Mouse (Mus musculus) limb, embryonic 15.5 days (tissue): ENCODE data around the gene Ifi202b. TPM values are rescaled to one million over a fixed set of nuclear protein-coding genes. Genes with fewer than 3 reads are reported as not detected.
A peak's percentile ranks its signal among the peaks of the same experiment; 100 is the strongest.
"Not testable (repeated sequence)": the region's sequence is repeated elsewhere in the genome, so short reads cannot be mapped to it uniquely, and the experiment has no call there.

Source experiments
- ATAC-seq: fragments of 200-750 bp; cut with Nextera tagmentation; 2 replicates; pipeline ENCODE4 v1.8.0; 2017; ENCODE audit warnings: low read depth, moderate TSS enrichment; ENCODE audit not compliant: insufficient number of reproducible peaks, low FRiP score, low TSS enrichment
- H3K27ac ChIP-seq: fragments of 300-500 bp; sonication (generic); 2 replicates; pipeline ENCODE4 v1.5.1; 2015; ENCODE audit warnings: moderate library complexity, mild to moderate bottlenecking, inconsistent platforms
- H3K27me3 ChIP-seq: fragments of 300-500 bp; sonication (generic); 2 replicates; pipeline ENCODE4 v1.6.1; 2015; ENCODE audit warnings: inconsistent platforms
- H3K36me3 ChIP-seq: fragments of 300-500 bp; sonication (generic); 2 replicates; pipeline ENCODE4 v1.6.1; 2015; ENCODE audit warnings: inconsistent platforms
- H3K4me1 ChIP-seq: fragments of 300-500 bp; sonication (generic); 2 replicates; pipeline ENCODE4 v1.6.1; 2015; ENCODE audit warnings: inconsistent platforms
- H3K4me2 ChIP-seq: fragments of 300-500 bp; sonication (generic); 2 replicates; pipeline ENCODE4 v1.6.1; 2015; ENCODE audit warnings: mild to moderate bottlenecking, inconsistent platforms
- H3K4me3 ChIP-seq: fragments of 300-500 bp; sonication (generic); 2 replicates; pipeline ENCODE4 v1.5.1; 2015; ENCODE audit warnings: mild to moderate bottlenecking, inconsistent platforms
- H3K9ac ChIP-seq: fragments of 300-500 bp; sonication (generic); 2 replicates; pipeline ENCODE4 v1.6.1; 2015; ENCODE audit warnings: inconsistent platforms
- H3K9me3 ChIP-seq: fragments of 300-500 bp; sonication (generic); 2 replicates; pipeline ENCODE4 v1.6.1; 2016; ENCODE audit warnings: inconsistent platforms
- WGBS: fragments of 180-500 bp; shearing (Covaris S2); methylation state at CpG from one replicate; pipeline ENCODE4 v1.1.7; 2015; 5-methylcytosine and 5-hydroxymethylcytosine counted together
- polyA plus RNA-seq: library from polyadenylated mRNA; unstranded; fragments of >200 nt; fragmentation: Nextera tagmentation; extraction: Ambion mirVana; gene quantifications from 2 replicates; pipeline ENCODE4 v1.2.1, GENCODE M21; 2015

Ifi202b gene
- 3.0 and 4.4 TPM in 2 replicates for polyA plus RNA-seq

DNA sequence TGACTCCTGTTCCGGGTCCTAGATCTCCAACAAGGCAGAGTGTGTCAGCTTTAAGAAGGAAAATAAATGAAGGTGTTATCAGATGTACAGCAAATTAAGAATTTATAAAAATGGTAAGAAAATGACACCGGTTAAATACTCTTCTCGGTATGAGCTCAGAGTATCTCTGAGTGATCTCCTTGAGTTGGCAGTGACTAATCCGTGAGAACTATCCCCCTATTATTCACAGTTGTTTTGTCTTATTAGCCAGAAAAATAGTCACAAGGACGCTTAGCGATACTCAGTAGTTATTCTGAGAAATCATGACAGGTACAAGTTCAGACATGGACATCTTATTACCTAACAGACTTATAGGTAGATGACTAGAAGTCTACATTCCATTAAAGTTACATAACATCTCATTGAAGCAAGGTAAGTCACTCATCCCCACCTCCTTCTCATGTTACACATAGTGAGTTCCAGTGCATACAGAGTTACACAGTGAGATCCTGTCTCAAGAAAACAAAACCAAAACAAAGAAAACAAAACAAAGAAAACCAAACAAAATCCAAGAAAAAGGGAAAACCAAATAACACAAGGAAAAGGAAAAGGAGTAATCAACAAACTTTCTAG, at the start of gene Ifi202b:
TSS of gene Ifi202b (minus strand) at position 51 of the 612 bp plus-strand sequence.
- not testable (repeated sequence) for H3K9ac ChIP-seq, H3K9me3 ChIP-seq, H3K4me3 ChIP-seq, H3K4me1 ChIP-seq, H3K4me2 ChIP-seq, ATAC-seq, H3K36me3 ChIP-seq, H3K27me3 ChIP-seq
- 73% methylated on average over 6 of the region's 6 CpGs for WGBS
- 0 out of 2 replicates have a peak within 1 kb of the TSS, but pooled peaks have one; percentile 54 for H3K27ac ChIP-seq

GRCm38 (mm10) chr1:174031698-174032097, 49.2 kb upstream of the Ifi202b start, which contains the start of gene Ifi205:
Gene Ifi205, minus strand, starts transcription at chr1:174031810.
- Histone ChIP-seq H3K9me3 (no peaks in the 10 kb centered on the region), H3K27me3 (no peaks in the 10 kb centered on the region), H3K4me1 (no peaks in the 10 kb centered on the region), H3K4me2 (no peak within 1 kb of the TSS), H3K27ac (no peak within 1 kb of the TSS), H3K4me3 (no peak within 1 kb of the TSS), H3K36me3 (no peaks in the 10 kb centered on the region), H3K9ac (no peak within 1 kb of the TSS)
- no peak for ATAC-seq
- WGBS = 47% methylated on average over 1 of the region's 1 CpGs

GRCm38 (mm10) chr1:174007050-174007449, 24.5 kb upstream of the Ifi202b start:
- H3K27me3 ChIP-seq, H3K4me3 ChIP-seq, H3K36me3 ChIP-seq, H3K4me2 ChIP-seq, ATAC-seq, H3K9ac ChIP-seq, H3K27ac ChIP-seq, H3K4me1 ChIP-seq, H3K9me3 ChIP-seq: not testable (repeated sequence)

- not testable (repeated sequence) for H3K4me3 ChIP-seq, H3K9me3 ChIP-seq, H3K4me1 ChIP-seq, H3K27me3 ChIP-seq, ATAC-seq, H3K9ac ChIP-seq, H3K36me3 ChIP-seq, H3K4me2 ChIP-seq, H3K27ac ChIP-seq
- 68% methylated on average over 2 of the region's 3 CpGs for WGBS
Observed at GRCm38 (mm10) chr1:174004352-174005109, 22.0 kb upstream of the Ifi202b start.

DNA sequence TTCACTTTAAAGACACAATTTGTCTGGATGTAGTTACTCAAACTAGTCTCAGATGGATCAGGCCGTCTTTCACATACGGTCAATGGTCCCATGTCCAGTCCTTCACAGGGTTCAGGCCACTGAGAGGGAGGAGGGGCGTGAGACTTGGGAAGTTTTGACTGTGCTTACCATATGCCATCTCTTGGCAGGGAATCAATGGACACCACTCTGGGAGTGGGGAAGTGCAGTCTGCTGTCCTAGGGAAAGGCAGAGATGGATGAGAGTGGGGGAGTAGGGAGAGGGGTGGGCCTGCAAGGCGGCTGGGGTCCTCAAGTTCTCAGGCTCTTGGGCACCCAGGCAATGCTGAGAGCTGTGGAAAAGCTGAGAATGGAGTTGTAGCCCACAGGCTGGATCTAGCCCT, 12.5 kb upstream of the Ifi202b start:
- Histone ChIP-seq H3K27ac (no peak overlapping the region), H3K9me3 (no peaks in the 10 kb centered on the region), H3K9ac (no peak overlapping the region), H3K36me3 (no peaks in the 10 kb centered on the region), H3K4me2 (no peak overlapping the region), H3K27me3 (no peaks in the 10 kb centered on the region), H3K4me3 (no peak overlapping the region), H3K4me1 (no peaks in the 10 kb centered on the region)
- ATAC-seq = no peak
- 84% methylated on average over 4 of the region's 4 CpGs for WGBS

GRCm38 (mm10) chr1:173981038-173981437, 1.5 kb downstream of the Ifi202b start:
- H3K9ac ChIP-seq, H3K36me3 ChIP-seq, H3K27me3 ChIP-seq, H3K4me2 ChIP-seq, H3K9me3 ChIP-seq, ATAC-seq, H3K4me1 ChIP-seq, H3K4me3 ChIP-seq, H3K27ac ChIP-seq: not testable (repeated sequence)
- 48% methylated on average over 3 of the region's 3 CpGs for WGBS

DNA sequence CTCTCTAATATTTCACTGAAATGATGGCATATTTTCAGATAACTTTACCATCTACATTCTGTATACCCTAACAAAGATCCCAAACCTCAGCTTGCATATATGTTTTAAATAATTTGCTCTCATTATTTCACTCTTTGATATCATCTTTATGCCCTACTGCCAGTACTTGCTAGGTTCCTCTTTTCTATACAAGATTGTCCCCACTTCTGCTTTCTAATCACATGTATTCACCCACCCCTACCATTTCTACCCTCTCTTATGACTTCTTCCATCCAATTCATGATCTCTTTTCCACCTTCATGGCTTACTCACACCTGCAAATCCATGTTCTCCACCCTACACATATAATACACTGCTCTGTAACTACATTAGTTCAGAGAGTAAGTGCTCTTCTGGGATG, 4.9 kb downstream of the Ifi202b start:
- H3K9ac ChIP-seq = no peak overlapping the region
- H3K27me3 ChIP-seq = no peaks in the 10 kb centered on the region
- H3K4me1 ChIP-seq = no peaks in the 10 kb centered on the region
- no peak overlapping the region for H3K4me3 ChIP-seq
- H3K27ac ChIP-seq = no peak overlapping the region
- no peaks in the 10 kb centered on the region for H3K9me3 ChIP-seq
- no peaks in the 10 kb centered on the region for H3K36me3 ChIP-seq
- H3K4me2 ChIP-seq = no peak overlapping the region
- ATAC-seq = no peak

DNA sequence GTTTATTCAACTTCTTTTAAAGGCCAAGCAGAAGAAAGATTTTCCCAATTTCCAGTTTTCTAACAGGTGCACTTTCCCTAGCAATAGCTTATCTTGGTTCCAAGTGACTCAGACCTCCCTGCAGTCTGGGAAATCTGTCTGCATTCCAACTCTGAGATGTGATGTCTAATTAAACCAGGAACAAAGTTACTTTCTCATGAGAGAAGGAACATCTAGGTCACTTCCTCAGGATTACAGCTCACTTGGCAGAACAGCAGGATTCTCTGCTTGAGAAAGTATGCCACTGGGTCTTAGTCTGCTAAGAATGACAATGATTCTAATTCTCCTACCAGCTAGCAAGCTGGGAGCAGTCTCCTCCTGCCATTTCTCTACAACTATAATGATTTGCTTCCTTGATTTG, 9.4 kb downstream of the Ifi202b start:
- Histone ChIP-seq H3K4me3 (no peak overlapping the region), H3K4me1 (no peaks in the 10 kb centered on the region), H3K9me3 (no peaks in the 10 kb centered on the region), H3K36me3 (no peaks in the 10 kb centered on the region), H3K9ac (no peak overlapping the region), H3K27ac (no peak overlapping the region), H3K4me2 (no peak overlapping the region), H3K27me3 (no peaks in the 10 kb centered on the region)
- ATAC-seq = no peak

GRCm38 (mm10) chr1:173961491-173961890, 21.1 kb downstream of the Ifi202b start:
- 66% methylated on average over 1 of the region's 1 CpGs for WGBS
- not testable (repeated sequence) for ATAC-seq

DNA sequence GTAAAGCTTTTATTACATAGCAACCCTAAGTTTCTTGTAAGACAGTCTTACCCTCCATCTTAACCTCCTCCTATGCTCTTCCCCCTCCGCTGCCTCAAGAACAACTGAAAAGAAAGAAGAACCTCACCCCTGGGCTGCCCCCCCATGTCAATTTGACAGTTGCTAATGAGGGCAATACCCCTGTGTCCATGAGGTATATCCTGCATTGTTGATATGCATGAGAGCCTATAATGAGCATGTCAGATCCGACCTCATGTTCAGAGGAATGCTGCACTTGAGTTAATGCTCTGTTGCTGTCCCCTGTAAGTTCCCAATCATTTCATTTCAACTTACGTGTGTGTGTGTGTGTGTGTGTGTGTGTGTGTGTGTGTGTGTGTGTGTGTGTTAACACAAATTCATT, 22.5 kb downstream of the Ifi202b start:
- 28% methylated on average over 3 of the region's 3 CpGs for WGBS
- H3K27ac ChIP-seq, H3K4me1 ChIP-seq, H3K9me3 ChIP-seq, H3K27me3 ChIP-seq, H3K4me3 ChIP-seq, H3K4me2 ChIP-seq, H3K9ac ChIP-seq, H3K36me3 ChIP-seq, ATAC-seq: not testable (repeated sequence)

More at GRCm38 (mm10) chr1:173961491-173961890, 21.1 kb downstream of the Ifi202b start:
- not testable (repeated sequence) for H3K4me1 ChIP-seq, H3K36me3 ChIP-seq, H3K9me3 ChIP-seq, H3K4me2 ChIP-seq, H3K27me3 ChIP-seq, H3K27ac ChIP-seq, H3K9ac ChIP-seq, H3K4me3 ChIP-seq

DNA sequence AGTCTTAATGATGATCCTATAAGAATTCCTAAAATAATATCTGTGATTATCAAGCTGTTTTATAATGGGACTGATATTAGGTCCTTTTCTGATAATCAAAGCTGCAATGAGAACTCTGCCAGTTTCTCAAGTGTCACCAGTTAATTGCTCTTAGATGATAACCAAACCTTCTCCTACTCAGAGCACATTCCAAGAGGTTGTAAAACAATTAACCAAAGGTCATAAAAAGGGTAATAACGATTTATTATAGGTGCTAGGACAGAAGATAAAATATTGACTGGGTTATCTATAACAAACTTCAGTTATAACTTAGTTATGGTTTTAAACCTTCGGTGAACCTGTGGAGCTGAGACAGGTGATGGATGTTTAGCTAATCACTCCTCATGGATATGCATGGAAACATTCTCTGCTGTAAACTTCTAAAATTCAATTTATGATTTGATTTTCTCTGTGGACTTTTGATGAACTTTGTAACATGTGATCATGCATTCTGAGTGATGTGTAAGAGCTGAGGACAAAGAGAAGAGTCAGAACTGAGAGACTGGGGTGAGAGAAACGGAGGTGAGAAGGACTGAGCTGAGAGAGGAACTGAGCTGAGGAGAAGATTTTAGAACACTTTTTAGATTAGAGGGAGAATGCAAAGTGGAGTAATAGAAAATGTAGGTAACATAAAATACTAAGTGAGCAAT, 26.6 kb downstream of the Ifi202b start:
- WGBS = 23% methylated on average over 3 of the region's 3 CpGs
- not testable (repeated sequence) for ATAC-seq, H3K27ac ChIP-seq

GRCm38 (mm10) chr1:173955071-173955796, 27.3 kb downstream of the Ifi202b start:
- no peaks in the 10 kb centered on the region for H3K27me3 ChIP-seq

More for the DNA sequence above, 26.6 kb downstream of the Ifi202b start:
- not testable (repeated sequence) for H3K4me3 ChIP-seq, H3K27me3 ChIP-seq, H3K9ac ChIP-seq, H3K9me3 ChIP-seq, H3K4me2 ChIP-seq, H3K4me1 ChIP-seq, H3K36me3 ChIP-seq

More at GRCm38 (mm10) chr1:173955071-173955796, 27.3 kb downstream of the Ifi202b start:
- ATAC-seq = no peak
- Histone ChIP-seq H3K9me3 (no peaks in the 10 kb centered on the region), H3K4me2 (no peak overlapping the region), H3K36me3 (no peaks in the 10 kb centered on the region), H3K4me1 (no peaks in the 10 kb centered on the region), H3K9ac (no peak overlapping the region), H3K4me3 (no peak overlapping the region), H3K27ac (no peak overlapping the region)
- 63% methylated on average over 2 of the region's 2 CpGs for WGBS
